Mouse (Mus musculus) heart, postnatal 0 days (tissue): Measurements from ENCODE around the gene Tardbp.

Experiments
- CTCF ChIP-seq: IDR thresholded peaks from 2 replicates; pipeline ENCODE4 v1.5.1; 2016; ENCODE audit warnings: antibody characterized with exemption, control low read depth, low read depth
- EP300 ChIP-seq: IDR thresholded peaks from 2 replicates; pipeline ENCODE4 v1.6.1; 2016; ENCODE audit warnings: antibody characterized with exemption, low read depth

GRCm38 (mm10) chr4:148641121-148641520, 14.3 kb upstream of the Tardbp start:
- TF ChIP-seq CTCF = no peak
- TF ChIP-seq EP300 = no peak
